Mouse (Mus musculus): ENCODE results near the gene Bcl2l13. TPM values are rescaled to one million over a fixed set of nuclear protein-coding genes. Genes with fewer than 3 reads are reported as not detected.

Gene Bcl2l13
- total and polyA plus RNA-seq, 2 experiments from 2014 or later: 21.4 to 77.5 TPM

- peaks cover 45% of the 10 kb centered on the region for H3K36me3 ChIP-seq (ENCODE audit: insufficient read depth)
- TF ChIP-seq CTCF (IDR thresholded peaks at IDR 0.05; ENCODE audit: low read depth): no peak
- no peaks in the 10 kb centered on the region for H3K9me3 ChIP-seq (ENCODE audit: low read length)
- 90% methylated on average over 12 of the region's 12 CpGs for WGBS
- H3K4me1 ChIP-seq (ENCODE audit: insufficient read depth): no peaks in the 10 kb centered on the region
- H3K27ac ChIP-seq (ENCODE audit: low read depth, low read length): no peak overlapping the region
- H3K27me3 ChIP-seq (ENCODE audit: insufficient read depth, low read length): no peaks in the 10 kb centered on the region
- H3K9ac ChIP-seq: no peak overlapping the region
- no peak overlapping the region for H3K4me2 ChIP-seq (ENCODE audit: low read depth)
- no peak overlapping the region for H3K4me3 ChIP-seq (ENCODE audit: low read depth, low read length)
- DNase-seq: no peak
- no peak for ATAC-seq
Observed at GRCm38 (mm10) chr6:120938763-120939450, 102.9 kb downstream of the Bcl2l13 start.

- Histone ChIP-seq H3K4me3 (ENCODE audit: low read depth, low read length) (no peak overlapping the region), H3K27me3 (ENCODE audit: insufficient read depth, low read length) (no peaks in the 10 kb centered on the region), H3K27ac (ENCODE audit: low read depth, low read length) (no peak overlapping the region; the same call in 1 of the 2 replicates), H3K4me2 (ENCODE audit: low read depth) (no peak overlapping the region), H3K4me1 (ENCODE audit: insufficient read depth) (no peaks in the 10 kb centered on the region), H3K36me3 (ENCODE audit: insufficient read depth) (peaks cover 36% of the 10 kb centered on the region), H3K9me3 (ENCODE audit: low read length) (no peaks in the 10 kb centered on the region), H3K9ac (no peak overlapping the region)
- no peak for DNase-seq
- ATAC-seq: no peak
- TF ChIP-seq CTCF (IDR thresholded peaks at IDR 0.05; ENCODE audit: low read depth): no peak
- WGBS: 85% methylated on average over 3 of the region's 3 CpGs
Observed at GRCm38 (mm10) chr6:120939783-120940182, 103.8 kb downstream of the Bcl2l13 start.

- H3K27me3 ChIP-seq (ENCODE audit: insufficient read depth, low read length): no peaks in the 10 kb centered on the region
Observed at GRCm38 (mm10) chr6:120940446-120941083, 104.6 kb downstream of the Bcl2l13 start.

GRCm38 (mm10) chr6:120941084-120941481 is 105.1 kb downstream of the Bcl2l13 start:
- H3K4me1 ChIP-seq (ENCODE audit: insufficient read depth): no peaks in the 10 kb centered on the region
- no peak for DNase-seq
- TF ChIP-seq CTCF (IDR thresholded peaks at IDR 0.05; ENCODE audit: low read depth): no peak
- H3K4me3 ChIP-seq (ENCODE audit: low read depth, low read length): no peak overlapping the region
- H3K9me3 ChIP-seq (ENCODE audit: low read length): no peaks in the 10 kb centered on the region
- no peak for ATAC-seq
- no peak overlapping the region for H3K27ac ChIP-seq (ENCODE audit: low read depth, low read length)
- peaks cover 36% of the 10 kb centered on the region for H3K36me3 ChIP-seq (ENCODE audit: insufficient read depth)
- H3K4me2 ChIP-seq (ENCODE audit: low read depth): no peak overlapping the region
- H3K9ac ChIP-seq: no peak overlapping the region
- 63% methylated on average over 7 of the region's 7 CpGs for WGBS
- H3K27me3 ChIP-seq (ENCODE audit: insufficient read depth, low read length): no peaks in the 10 kb centered on the region

More at GRCm38 (mm10) chr6:120940446-120941083, 104.6 kb downstream of the Bcl2l13 start:
- Histone ChIP-seq H3K4me2 (ENCODE audit: low read depth) (no peak overlapping the region), H3K4me3 (ENCODE audit: low read depth, low read length) (no peak overlapping the region), H3K9ac (no peak overlapping the region), H3K9me3 (ENCODE audit: low read length) (no peaks in the 10 kb centered on the region), H3K27ac (ENCODE audit: low read depth, low read length) (no peak overlapping the region), H3K36me3 (ENCODE audit: insufficient read depth) (peaks cover 34% of the 10 kb centered on the region), H3K4me1 (ENCODE audit: insufficient read depth) (no peaks in the 10 kb centered on the region)
- DNase-seq (no peak), ATAC-seq (no peak)
- 88% methylated on average over 7 of the region's 7 CpGs for WGBS
- no peak for TF ChIP-seq CTCF (IDR thresholded peaks at IDR 0.05; ENCODE audit: low read depth)

GRCm38 (mm10) chr6:120941575-120941974 is 105.6 kb downstream of the Bcl2l13 start:
- no peak overlapping the region for H3K27ac ChIP-seq (ENCODE audit: low read depth, low read length)
- peaks cover 41% of the 10 kb centered on the region for H3K36me3 ChIP-seq (ENCODE audit: insufficient read depth)
- WGBS: 81% methylated on average over 13 of the region's 13 CpGs
- DNase-seq: no peak
- H3K27me3 ChIP-seq (ENCODE audit: insufficient read depth, low read length): no peaks in the 10 kb centered on the region
- H3K4me1 ChIP-seq (ENCODE audit: insufficient read depth): no peaks in the 10 kb centered on the region
- no peak overlapping the region for H3K9ac ChIP-seq
- no peak overlapping the region for H3K4me2 ChIP-seq (ENCODE audit: low read depth)
- TF ChIP-seq CTCF (IDR thresholded peaks at IDR 0.05; ENCODE audit: low read depth): no peak
- no peak overlapping the region for H3K4me3 ChIP-seq (ENCODE audit: low read depth, low read length)
- no peaks in the 10 kb centered on the region for H3K9me3 ChIP-seq (ENCODE audit: low read length)
- no peak for ATAC-seq

Small RNAs within 50 kb of the gene (microRNA-seq; reads per million reads assigned to microRNA genes)
- gene Gm25193: 0 reads per million in 2 experiments

Other genes starting within 250 kb of the Bcl2l13 start
- gene Cecr2, start 169.8 kb upstream of the Bcl2l13 start, total RNA-seq (2014; rRNA removed): 3.2 and 4.1 TPM in 2 replicates
- 0.96 and 1.1 TPM in 2 replicates for gene Cecr2, start 169.8 kb upstream of the Bcl2l13 start, polyA plus RNA-seq (2015; fragmentation: Nextera tagmentation; extraction: Ambion mirVana)
- gene Slc25a18, start 62.6 kb upstream of the Bcl2l13 start, total RNA-seq (2014; rRNA removed): 24.2 and 25.1 TPM in 2 replicates
- gene Slc25a18, start 62.6 kb upstream of the Bcl2l13 start, polyA plus RNA-seq (2015; fragmentation: Nextera tagmentation; extraction: Ambion mirVana): 14.4 and 21.1 TPM in 2 replicates
- 292 and 341 TPM in 2 replicates for gene Atp6v1e1, start 13.4 kb upstream of the Bcl2l13 start, total RNA-seq (2014; rRNA removed)
- 312 and 333 TPM in 2 replicates for gene Atp6v1e1, start 13.4 kb upstream of the Bcl2l13 start, polyA plus RNA-seq (2015; fragmentation: Nextera tagmentation; extraction: Ambion mirVana)
- gene Bid, start 80.6 kb downstream of the Bcl2l13 start, total RNA-seq (2014; rRNA removed): 26.9 and 27.3 TPM in 2 replicates
- gene Bid, start 80.6 kb downstream of the Bcl2l13 start, polyA plus RNA-seq (2015; fragmentation: Nextera tagmentation; extraction: Ambion mirVana): 38.4 and 44.9 TPM in 2 replicates

All from forebrain, postnatal 0 days (tissue).